Mouse (Mus musculus): ENCODE measurements around the gene Maff.

Gene Maff

GRCm38 (mm10) chr15:79395281-79395680, 48.9 kb downstream of the Maff start:
- no peak for DNase-seq (ENCODE audit: low spot score)

- no peak for DNase-seq (ENCODE audit: low spot score)
Measured at GRCm38 (mm10) chr15:79396736-79397135, 50.3 kb downstream of the Maff start.

DNA sequence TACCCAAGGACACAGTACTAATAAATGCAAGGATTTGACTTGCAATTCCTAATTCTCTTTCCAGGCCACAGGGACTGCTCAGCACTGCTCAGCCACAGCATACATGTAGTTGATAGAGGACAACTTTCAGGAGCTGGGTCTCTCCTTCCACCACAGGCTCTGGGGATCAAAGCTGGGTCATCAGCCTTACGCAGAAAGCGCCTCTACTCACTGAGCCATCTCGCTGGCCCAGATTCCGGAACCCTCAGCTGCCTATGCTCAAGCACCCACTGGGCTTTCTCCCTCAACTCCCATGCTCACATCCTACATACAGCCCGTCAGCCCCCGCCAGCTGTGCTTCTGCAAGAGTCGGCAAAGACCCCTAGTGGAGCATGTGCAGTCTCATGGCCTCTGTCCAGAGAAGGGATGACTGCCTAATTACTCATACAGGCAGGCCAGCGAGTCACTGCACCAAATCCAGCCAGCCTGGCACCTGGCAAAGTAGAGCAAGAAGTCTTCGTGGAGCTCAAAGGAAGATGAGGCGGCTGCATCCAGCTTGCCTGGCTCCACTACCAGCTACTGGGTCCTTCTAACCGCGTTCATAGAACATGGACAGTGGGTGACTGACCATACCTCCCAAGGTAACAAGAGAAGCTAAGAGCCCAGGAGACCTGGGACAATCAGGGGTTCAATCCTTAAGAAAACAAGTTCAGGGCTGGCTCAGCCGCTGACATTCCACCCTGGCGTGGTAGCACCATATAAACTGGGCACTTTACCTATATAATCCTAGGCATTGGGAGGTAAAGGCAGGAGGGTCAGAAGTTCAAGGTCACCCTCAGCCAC, 53.0 kb downstream of the Maff start:
- DNase-seq (ENCODE audit: low spot score), result no peak

DNA sequence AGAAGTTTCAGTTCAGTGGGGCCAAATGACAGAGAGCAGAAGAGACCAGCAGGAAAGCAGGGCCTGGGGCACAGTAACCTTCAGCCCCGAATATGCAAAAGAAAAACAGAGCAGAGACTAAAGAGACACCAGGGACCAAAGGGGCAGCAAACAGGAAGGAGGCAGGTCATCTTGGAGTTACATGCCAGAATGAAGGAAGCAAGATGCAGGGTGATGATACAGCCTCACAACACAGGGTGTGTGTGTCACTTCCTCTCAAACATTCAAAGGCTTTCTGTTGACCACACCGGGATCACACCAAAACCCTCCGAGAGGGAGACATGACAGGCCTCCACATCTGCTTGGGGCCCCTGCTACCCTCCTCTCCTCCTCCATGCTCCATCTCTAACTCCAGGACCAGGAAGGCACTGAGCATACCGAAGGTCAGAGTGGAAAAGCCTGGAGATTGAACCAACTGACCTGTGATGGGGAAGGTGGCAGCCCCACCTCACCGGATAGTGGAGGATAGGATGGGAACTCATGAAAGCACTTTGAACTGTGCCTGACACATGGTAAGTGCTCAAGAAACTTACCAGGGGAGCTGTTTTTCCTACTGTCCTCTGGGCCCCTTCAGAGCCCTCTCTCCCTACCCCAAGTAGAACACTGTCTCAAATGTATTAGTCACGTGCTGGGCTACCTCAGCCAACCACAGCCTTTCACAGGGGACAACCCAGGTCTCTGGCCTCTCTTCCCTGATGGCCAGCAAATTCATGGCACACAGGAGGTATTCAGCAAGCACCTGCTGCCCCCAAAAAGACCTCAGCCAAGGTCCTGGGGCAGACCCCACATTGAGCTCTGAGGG, 53.9 kb downstream of the Maff start:
- DNase-seq (ENCODE audit: low spot score), result no peak

DNA sequence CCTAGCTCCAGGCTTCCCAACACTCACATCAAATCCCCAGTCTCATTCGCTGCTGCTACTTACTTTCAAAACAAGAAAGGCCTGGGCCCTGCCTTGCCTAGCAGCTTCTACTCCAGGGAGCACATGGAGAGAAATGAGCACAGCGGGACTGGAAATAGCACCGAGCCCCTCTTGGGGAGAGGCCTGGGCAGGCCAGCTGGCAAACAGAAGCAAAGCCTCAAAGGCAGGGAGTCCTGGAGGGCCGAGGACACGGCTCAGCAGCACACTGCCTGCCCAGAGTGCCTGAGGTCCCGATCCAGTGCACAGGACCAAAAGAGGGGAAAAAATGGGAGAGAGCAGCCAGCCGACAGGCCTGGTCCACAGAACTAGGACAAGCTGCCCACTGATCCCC, 54.5 kb downstream of the Maff start:
- DNase-seq (ENCODE audit: low spot score), result no peak

GRCm38 (mm10) chr15:79402176-79402575, 55.8 kb downstream of the Maff start:
- no peak for DNase-seq (ENCODE audit: low spot score)

GRCm38 (mm10) chr15:79402836-79403762, 56.7 kb downstream of the Maff start, which contains the start of gene Tmem184b:
TSS of gene Tmem184b (minus strand) at chr15:79403569.
- peak; percentile 89 for DNase-seq (ENCODE audit: low spot score)

GRCm38 (mm10) chr15:79403763-79404210, 57.4 kb downstream of the Maff start:
- DNase-seq (ENCODE audit: low spot score), result no peak

DNA sequence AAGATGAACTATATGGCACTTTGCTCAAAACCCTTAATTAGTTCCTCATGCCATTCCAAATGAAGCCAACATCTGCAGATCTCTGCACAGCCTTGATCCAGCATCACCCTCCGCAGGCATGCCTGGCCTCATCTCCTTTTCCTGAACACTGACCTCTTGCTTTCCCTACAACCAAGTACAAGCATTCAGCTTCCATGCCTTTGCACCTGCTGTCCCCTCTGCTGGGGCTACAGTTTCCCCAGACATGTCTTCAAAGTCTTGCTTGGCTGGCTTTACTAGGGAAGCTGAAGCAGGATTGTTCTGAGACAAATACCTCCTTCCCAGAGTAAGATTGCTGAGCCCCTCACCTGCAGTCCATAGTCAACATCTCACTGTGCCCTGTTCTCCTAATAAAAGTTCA, 57.9 kb downstream of the Maff start:
- DNase-seq (ENCODE audit: low spot score), result no peak

DNA sequence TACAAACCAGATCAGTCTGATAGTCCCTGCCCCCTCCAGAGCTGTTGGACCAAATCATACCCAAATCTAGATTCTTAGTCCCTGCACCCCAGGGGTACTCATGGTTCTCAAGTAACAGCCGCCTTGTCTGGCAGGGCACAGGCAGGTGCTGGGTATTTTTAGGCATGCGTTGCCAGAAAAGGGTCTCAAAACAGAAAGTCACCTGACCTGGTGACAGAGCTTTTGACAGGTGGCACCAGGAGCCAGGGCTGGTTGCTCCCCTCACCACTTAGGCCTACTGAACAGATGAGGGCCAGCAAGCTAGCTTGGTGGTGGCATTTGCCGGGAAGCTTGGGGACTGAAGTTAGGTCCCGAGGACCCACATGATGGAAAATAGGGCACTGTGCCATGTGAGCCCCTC, 60.1 kb downstream of the Maff start:
- no peak for DNase-seq (ENCODE audit: low spot score)
